Mouse (Mus musculus) neural tube, embryonic 15.5 days (tissue): ENCODE data around the gene Gm28053. TPM values are rescaled to one million over a fixed set of nuclear protein-coding genes. Genes with fewer than 3 reads are reported as not detected.
"Not testable (repeated sequence)": the region's sequence is repeated elsewhere in the genome, so short reads cannot be mapped to it uniquely, and the experiment has no call there.

Experiments used
- ATAC-seq: fragments of 200-750 bp; cut with Nextera tagmentation; 2 replicates; pipeline ENCODE4 v1.8.0; 2017; ENCODE audit warnings: mild to moderate bottlenecking, moderate TSS enrichment, moderate library complexity; ENCODE audit not compliant: low FRiP score
- H3K27ac ChIP-seq: fragments of 300-500 bp; sonication (generic); replicated peaks from 2 replicates; pipeline ENCODE4 v1.5.1; 2015; ENCODE audit warnings: mild to moderate bottlenecking, inconsistent platforms
- H3K27me3 ChIP-seq: fragments of 300-500 bp; sonication (generic); replicated peaks from 2 replicates; pipeline ENCODE4 v1.6.1; 2015; ENCODE audit warnings: inconsistent platforms
- H3K36me3 ChIP-seq: fragments of 300-500 bp; sonication (generic); 2 replicates; pipeline ENCODE4 v1.6.1; 2015; ENCODE audit warnings: inconsistent platforms
- H3K4me1 ChIP-seq: fragments of 300-500 bp; sonication (generic); 2 replicates; pipeline ENCODE4 v1.6.1; 2015; ENCODE audit warnings: inconsistent platforms
- H3K4me2 ChIP-seq: fragments of 300-500 bp; sonication (generic); 2 replicates; pipeline ENCODE4 v1.6.1; 2015; ENCODE audit warnings: inconsistent platforms, mild to moderate bottlenecking, moderate library complexity
- H3K4me3 ChIP-seq: fragments of 300-500 bp; sonication (generic); replicated peaks from 2 replicates; pipeline ENCODE4 v1.5.1; 2015; ENCODE audit warnings: mild to moderate bottlenecking, inconsistent platforms
- H3K9ac ChIP-seq: fragments of 300-500 bp; sonication (generic); replicated peaks from 2 replicates; pipeline ENCODE4 v1.6.1; 2015; ENCODE audit warnings: mild to moderate bottlenecking, inconsistent platforms
- H3K9me3 ChIP-seq: fragments of 300-500 bp; sonication (generic); replicated peaks from 2 replicates; pipeline ENCODE4 v1.6.1; 2016; ENCODE audit warnings: inconsistent platforms
- WGBS: fragments of 180-500 bp; shearing (Covaris S2); methylation state at CpG from one replicate; pipeline ENCODE4 v1.1.7; 2015; ENCODE audit warnings: mixed read lengths; 5-methylcytosine and 5-hydroxymethylcytosine counted together
- polyA plus RNA-seq: library from polyadenylated mRNA; unstranded; fragments of >200 nt; fragmentation: Nextera tagmentation; extraction: Ambion mirVana; gene quantifications from 2 replicates; pipeline ENCODE4 v1.2.1, GENCODE M21; 2015

Gene Gm28053
- polyA plus RNA-seq, 1 experiment from 2014 or later, result not detected

GRCm38 (mm10) chr6:48681472-48682090 is 36.8 kb upstream of the Gm28053 start:
- Histone ChIP-seq H3K27me3 (no peaks in the 10 kb centered on the region), H3K4me3 (no peak overlapping the region), H3K36me3 (no peaks in the 10 kb centered on the region), H3K9ac (no peak overlapping the region), H3K9me3 (no peaks in the 10 kb centered on the region), H3K4me1 (no peaks in the 10 kb centered on the region), H3K27ac (no peak overlapping the region), H3K4me2 (no peak overlapping the region)
- 76% methylated on average over 3 of the region's 3 CpGs for WGBS
- ATAC-seq, result no peak

GRCm38 (mm10) chr6:48682271-48682670 is 36.1 kb upstream of the Gm28053 start:
- H3K9me3 ChIP-seq, result no peaks in the 10 kb centered on the region
- no peak overlapping the region for H3K9ac ChIP-seq
- no peaks in the 10 kb centered on the region for H3K27me3 ChIP-seq
- H3K36me3 ChIP-seq, result no peaks in the 10 kb centered on the region
- 90% methylated on average over 4 of the region's 4 CpGs for WGBS
- H3K4me1 ChIP-seq, result no peaks in the 10 kb centered on the region
- no peak overlapping the region for H3K27ac ChIP-seq
- ATAC-seq, result no peak
- no peak overlapping the region for H3K4me3 ChIP-seq
- no peak overlapping the region for H3K4me2 ChIP-seq

GRCm38 (mm10) chr6:48683263-48683821 is 35.1 kb upstream of the Gm28053 start:
- H3K4me1 ChIP-seq, H3K27ac ChIP-seq, H3K9me3 ChIP-seq, H3K4me2 ChIP-seq, H3K9ac ChIP-seq, H3K27me3 ChIP-seq, H3K36me3 ChIP-seq, ATAC-seq, H3K4me3 ChIP-seq: not testable (repeated sequence)
- whole genome bisulfite sequencing, result 99% methylated on average over 3 of the region's 4 CpGs

GRCm38 (mm10) chr6:48684319-48684718 is 34.1 kb upstream of the Gm28053 start, which contains the start of gene Gimap4:
TSS of gene Gimap4 (plus strand) at chr6:48684549.
- no peak within 1 kb of the TSS for H3K4me2 ChIP-seq
- H3K4me1 ChIP-seq, result no peaks in the 10 kb centered on the region
- no peaks in the 10 kb centered on the region for H3K27me3 ChIP-seq
- no peaks in the 10 kb centered on the region for H3K36me3 ChIP-seq
- no peak within 1 kb of the TSS for H3K4me3 ChIP-seq
- no peak within 1 kb of the TSS for H3K9ac ChIP-seq
- no peak for ATAC-seq
- 79% methylated on average over 5 of the region's 5 CpGs for WGBS
- no peak within 1 kb of the TSS for H3K27ac ChIP-seq
- no peaks in the 10 kb centered on the region for H3K9me3 ChIP-seq

- Histone ChIP-seq H3K27me3 (no peaks in the 10 kb centered on the region), H3K4me1 (no peaks in the 10 kb centered on the region), H3K27ac (no peak overlapping the region), H3K9me3 (no peaks in the 10 kb centered on the region), H3K36me3 (no peaks in the 10 kb centered on the region), H3K4me3 (no peak overlapping the region), H3K9ac (no peak overlapping the region), H3K4me2 (no peak overlapping the region)
- no peak for ATAC-seq
- WGBS, result 75% methylated on average over 4 of the region's 4 CpGs
Observed at GRCm38 (mm10) chr6:48684806-48685205, 33.6 kb upstream of the Gm28053 start.

GRCm38 (mm10) chr6:48685251-48685650 is 33.2 kb upstream of the Gm28053 start:
- Histone ChIP-seq H3K27me3 (no peaks in the 10 kb centered on the region), H3K4me3 (no peak overlapping the region), H3K9ac (no peak overlapping the region), H3K27ac (no peak overlapping the region), H3K36me3 (no peaks in the 10 kb centered on the region), H3K4me2 (no peak overlapping the region), H3K9me3 (no peaks in the 10 kb centered on the region), H3K4me1 (no peaks in the 10 kb centered on the region)
- no peak for ATAC-seq
- WGBS, result 88% methylated on average over 2 of the region's 2 CpGs

GRCm38 (mm10) chr6:48685694-48686665 is 32.4 kb upstream of the Gm28053 start:
- Histone ChIP-seq H3K4me3 (no peak overlapping the region), H3K4me2 (no peak overlapping the region), H3K9ac (no peak overlapping the region), H3K36me3 (no peaks in the 10 kb centered on the region), H3K4me1 (no peaks in the 10 kb centered on the region), H3K27me3 (no peaks in the 10 kb centered on the region), H3K9me3 (no peaks in the 10 kb centered on the region), H3K27ac (no peak overlapping the region)
- no peak for ATAC-seq
- WGBS, result 89% methylated on average over 7 of the region's 7 CpGs

- Histone ChIP-seq H3K9ac (no peak overlapping the region), H3K27me3 (no peaks in the 10 kb centered on the region), H3K9me3 (no peaks in the 10 kb centered on the region), H3K4me1 (no peaks in the 10 kb centered on the region), H3K4me2 (no peak overlapping the region), H3K4me3 (no peak overlapping the region), H3K36me3 (no peaks in the 10 kb centered on the region), H3K27ac (no peak overlapping the region)
- ATAC-seq, result no peak
- WGBS, result 78% methylated on average over 2 of the region's 2 CpGs
Observed at GRCm38 (mm10) chr6:48687077-48687476, 31.3 kb upstream of the Gm28053 start.

- Histone ChIP-seq H3K36me3 (no peaks in the 10 kb centered on the region), H3K4me2 (no peak overlapping the region), H3K4me1 (no peaks in the 10 kb centered on the region), H3K27ac (no peak overlapping the region), H3K27me3 (no peaks in the 10 kb centered on the region), H3K4me3 (no peak overlapping the region), H3K9me3 (no peaks in the 10 kb centered on the region), H3K9ac (no peak overlapping the region)
- ATAC-seq, result no peak
- 93% methylated on average over 2 of the region's 2 CpGs for WGBS
Observed at GRCm38 (mm10) chr6:48689320-48689719, 29.1 kb upstream of the Gm28053 start.

- WGBS, result 93% methylated on average over 6 of the region's 6 CpGs
- no peaks in the 10 kb centered on the region for H3K27me3 ChIP-seq
- no peaks in the 10 kb centered on the region for H3K36me3 ChIP-seq
- ATAC-seq, result no peak
- no peak overlapping the region for H3K4me3 ChIP-seq
- H3K9ac ChIP-seq, result no peak overlapping the region
- H3K9me3 ChIP-seq, result no peaks in the 10 kb centered on the region; the same call in 1 of the 2 replicates
- no peak overlapping the region for H3K27ac ChIP-seq
- H3K4me2 ChIP-seq, result no peak overlapping the region
- H3K4me1 ChIP-seq, result no peaks in the 10 kb centered on the region
Observed at GRCm38 (mm10) chr6:48692962-48693361, 25.4 kb upstream of the Gm28053 start.

- Histone ChIP-seq H3K4me1 (no peaks in the 10 kb centered on the region), H3K9me3 (no peaks in the 10 kb centered on the region; the same call in 1 of the 2 replicates), H3K27me3 (no peaks in the 10 kb centered on the region), H3K27ac (no peak overlapping the region), H3K4me3 (no peak overlapping the region), H3K36me3 (no peaks in the 10 kb centered on the region), H3K9ac (no peak overlapping the region), H3K4me2 (no peak overlapping the region)
- 87% methylated on average over 4 of the region's 4 CpGs for WGBS
- no peak for ATAC-seq
Observed at GRCm38 (mm10) chr6:48696830-48697554, 21.4 kb upstream of the Gm28053 start.
